Mouse (Mus musculus) embryo, embryonic 9.5 days (tissue): ENCODE measurements around the gene Rnaset2a.
"Not testable (repeated sequence)": the region's sequence is repeated elsewhere in the genome, so short reads cannot be mapped to it uniquely, and the experiment has no call there.

ENCODE experiments used
- DNase-seq: peaks from one replicate; pipeline ENCODE4 v3.0.0-alpha.2; 2017; ENCODE audit errors: extremely low spot score

Rnaset2a gene

DNA sequence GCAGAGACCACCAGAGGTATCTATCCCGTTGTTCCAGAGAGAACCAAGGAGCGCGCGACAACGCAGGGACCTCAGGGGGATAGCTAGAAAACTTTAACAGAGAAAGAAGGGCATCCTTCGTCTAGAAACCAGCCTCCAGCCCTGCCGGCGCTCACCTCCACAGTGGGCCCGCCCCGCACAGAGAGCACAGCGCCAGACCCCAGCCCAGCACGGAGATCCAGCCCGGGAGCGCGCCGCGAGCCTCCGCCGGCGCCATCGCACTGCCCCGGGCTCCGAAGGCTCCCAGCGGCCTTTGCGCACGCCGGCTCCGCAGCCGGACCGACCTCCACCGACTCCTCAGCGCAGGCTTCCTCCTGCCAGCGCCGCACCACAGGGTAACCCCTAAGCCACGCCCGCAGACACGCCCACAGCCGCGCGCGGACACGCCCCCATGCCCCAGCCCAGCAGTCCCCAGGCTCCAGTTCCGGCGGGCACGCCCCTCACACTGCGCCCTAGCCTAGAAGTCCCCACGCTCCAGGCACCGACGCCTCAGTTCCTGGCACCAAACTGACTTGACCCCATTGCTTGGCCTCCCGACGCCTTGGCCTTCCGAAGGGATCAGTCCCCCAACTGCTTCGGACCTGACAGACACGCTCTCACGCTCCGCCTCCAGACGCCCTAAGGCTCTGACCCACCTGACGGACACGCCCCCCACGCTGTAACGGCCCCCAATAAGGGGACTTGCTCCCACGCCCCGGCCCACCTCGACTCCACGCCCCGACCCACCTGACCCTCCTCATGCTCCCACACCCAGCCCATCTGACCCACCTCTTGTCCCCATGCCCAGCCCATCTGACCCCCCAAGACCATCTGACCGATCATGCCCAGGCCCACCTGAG is at the start of gene Rnaset2a, which contains the start of gene Gm49673:
TSS of gene Rnaset2a (minus strand) at position 659 of the 878 bp plus-strand sequence.
TSS of gene Gm49673 (minus strand) at position 350 of the 878 bp plus-strand sequence.
- DNase-seq, result peak; percentile 48

DNA sequence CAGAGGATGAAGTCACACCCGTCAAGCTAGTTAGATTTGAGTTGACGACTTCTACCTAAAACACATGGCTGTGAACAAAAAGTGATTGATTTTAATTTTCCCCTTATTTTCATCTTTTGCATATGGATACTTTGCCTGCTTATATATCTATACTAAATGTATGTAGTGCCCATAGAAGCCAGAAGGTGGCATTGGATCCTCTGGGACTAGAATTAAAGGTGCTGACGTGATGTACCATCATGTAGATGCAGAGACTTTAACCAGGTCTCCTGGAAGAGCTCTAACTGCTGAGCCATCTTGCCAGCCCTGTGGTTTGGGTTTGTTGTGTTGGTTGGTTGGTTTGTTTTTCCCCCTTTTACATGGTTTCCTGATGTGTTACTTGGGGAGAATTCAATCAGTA is 49.8 kb upstream of the Rnaset2a start:
- DNase-seq, result no peak

- no peak for DNase-seq
Observed at GRCm38 (mm10) chr17:8195685-8196376, 47.9 kb upstream of the Rnaset2a start.

- no peak for DNase-seq
Observed at GRCm38 (mm10) chr17:8193678-8194077, 45.8 kb upstream of the Rnaset2a start.

GRCm38 (mm10) chr17:8184217-8184616 is 36.3 kb upstream of the Rnaset2a start:
- no peak for DNase-seq

- DNase-seq, result no peak
Observed at GRCm38 (mm10) chr17:8183815-8184214, 35.9 kb upstream of the Rnaset2a start.

DNA sequence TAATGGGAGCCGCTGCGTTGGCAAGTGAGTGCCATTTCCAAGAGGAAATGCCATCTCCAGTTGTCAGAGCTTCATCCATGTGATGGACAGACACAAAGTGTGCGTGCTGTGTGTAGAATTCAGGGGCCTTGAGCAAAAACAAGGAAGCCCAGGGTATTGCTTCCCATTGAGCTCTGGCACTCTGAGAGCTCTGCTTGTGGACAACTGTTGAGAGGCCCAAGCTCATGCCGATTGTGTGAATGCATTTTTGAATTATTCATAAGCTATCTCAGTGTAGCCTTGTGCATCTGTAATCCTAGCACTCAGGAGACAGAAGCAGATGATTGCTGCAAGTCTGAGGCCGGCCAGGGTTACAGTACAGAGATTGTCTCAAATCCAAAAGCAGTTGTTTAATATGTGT is 29.2 kb upstream of the Rnaset2a start:
- DNase-seq, result no peak

DNA sequence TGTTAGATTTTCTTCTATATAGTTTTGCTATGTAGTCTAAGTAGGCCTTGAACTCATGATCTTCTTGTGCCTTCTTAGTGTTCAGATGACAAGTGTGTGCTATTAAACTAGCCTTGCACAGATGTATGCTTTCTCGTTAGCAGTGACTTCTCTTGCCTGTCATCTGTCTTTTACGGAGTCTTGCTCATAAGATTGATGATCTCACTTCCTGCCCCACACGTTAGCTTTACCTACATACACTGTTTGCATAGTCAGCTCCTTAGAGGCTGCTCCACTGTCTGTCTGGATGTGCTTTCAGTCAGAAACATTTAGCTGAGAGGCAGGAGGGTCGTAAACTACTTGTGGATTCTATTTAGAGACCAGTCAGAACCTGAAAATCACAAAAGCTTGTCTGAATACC is 23.2 kb upstream of the Rnaset2a start:
- DNase-seq, result no peak

GRCm38 (mm10) chr17:8170331-8170730 is 22.4 kb upstream of the Rnaset2a start:
- DNase-seq, result no peak

DNA sequence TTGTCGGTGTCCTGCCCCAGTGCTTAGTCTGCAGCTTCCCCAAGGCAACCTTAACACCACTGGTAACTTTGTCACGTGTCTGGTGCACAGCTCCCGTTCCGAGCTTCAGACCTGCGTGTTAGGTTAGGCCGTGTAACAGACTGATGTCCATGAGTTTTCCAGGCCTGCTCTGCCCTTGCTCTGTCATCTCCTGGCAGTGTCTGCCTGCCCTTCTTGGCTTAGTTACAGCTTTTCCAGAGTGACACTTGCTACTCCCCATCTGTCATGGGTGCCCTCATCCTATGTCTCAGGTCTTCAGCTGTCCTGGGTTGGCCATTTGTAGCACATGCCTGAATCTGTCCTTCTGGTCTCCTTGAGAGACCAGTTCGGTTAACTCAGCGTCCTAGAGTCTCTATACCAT is 19.5 kb upstream of the Rnaset2a start:
- not testable (repeated sequence) for DNase-seq

DNA sequence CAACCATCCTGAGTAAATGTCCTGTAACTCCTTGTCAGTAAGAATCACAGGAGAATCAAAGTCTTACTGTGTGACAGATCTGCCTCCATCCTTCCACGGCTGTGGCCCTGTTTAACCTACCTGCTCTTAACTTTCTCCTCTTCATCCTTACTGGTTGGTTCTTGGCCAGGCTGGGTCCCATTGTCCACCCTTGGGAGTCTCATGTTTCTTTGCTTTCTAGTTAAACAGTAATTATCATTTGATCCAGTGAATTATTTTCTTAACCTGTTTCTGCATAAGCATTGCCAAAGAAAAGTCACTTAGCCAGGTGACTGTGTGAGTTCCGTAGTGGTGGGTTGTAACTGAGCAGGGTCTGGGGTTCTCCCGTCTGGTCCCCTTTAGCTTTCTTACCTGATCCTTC is 18.6 kb upstream of the Rnaset2a start:
- DNase-seq, result not testable (repeated sequence)

- DNase-seq, result not testable (repeated sequence)
Observed at GRCm38 (mm10) chr17:8165977-8166376, 18.1 kb upstream of the Rnaset2a start.

DNA sequence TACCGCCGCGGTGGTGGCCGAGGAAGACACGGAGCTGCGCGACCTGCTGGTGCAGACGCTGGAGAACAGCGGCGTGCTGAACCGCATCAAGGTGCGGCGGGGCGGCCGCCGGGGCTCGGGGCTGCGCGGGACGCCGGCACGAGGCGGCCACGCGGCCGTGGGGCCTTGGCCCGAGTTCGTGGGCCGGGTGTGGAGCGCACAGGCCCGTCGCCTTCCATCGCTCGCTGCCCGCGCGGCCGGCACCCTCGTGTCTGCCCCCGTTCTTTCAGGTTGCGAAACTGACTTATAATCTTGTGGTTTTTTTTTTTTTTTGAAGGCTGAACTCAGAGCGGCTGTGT is 17.7 kb upstream of the Rnaset2a start:
- DNase-seq, result peak; percentile 5

- peak; percentile 20 for DNase-seq
Observed at GRCm38 (mm10) chr17:8164701-8165607, 17.1 kb upstream of the Rnaset2a start, which contains the start of gene Fgfr1op. TSS of gene Fgfr1op (plus strand) at chr17:8165501.

- DNase-seq, result not testable (repeated sequence)
Observed at GRCm38 (mm10) chr17:8160969-8161368, 13.1 kb upstream of the Rnaset2a start.

- not testable (repeated sequence) for DNase-seq
Observed at GRCm38 (mm10) chr17:8158627-8159026, 10.7 kb upstream of the Rnaset2a start.

DNA sequence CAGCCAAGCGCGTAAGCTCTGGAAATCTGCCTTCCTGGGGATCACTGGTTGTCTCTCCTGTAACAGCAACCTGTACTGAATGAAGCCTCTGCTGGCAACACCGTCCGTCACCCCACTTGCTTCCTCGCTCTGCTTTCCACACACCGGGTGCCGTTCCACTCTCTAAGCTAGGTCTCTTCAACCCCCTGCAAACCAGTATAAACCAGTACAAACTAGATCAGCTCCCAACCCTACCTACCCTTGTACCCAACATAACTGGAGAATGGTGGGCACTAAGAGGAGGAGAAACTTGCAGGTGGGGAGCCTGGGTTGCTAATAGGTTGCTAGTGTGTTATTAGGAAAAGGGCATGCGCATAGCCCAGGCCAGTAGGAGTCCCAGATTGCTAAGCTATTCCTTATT is 8.1 kb upstream of the Rnaset2a start:
- DNase-seq, result not testable (repeated sequence)

DNA sequence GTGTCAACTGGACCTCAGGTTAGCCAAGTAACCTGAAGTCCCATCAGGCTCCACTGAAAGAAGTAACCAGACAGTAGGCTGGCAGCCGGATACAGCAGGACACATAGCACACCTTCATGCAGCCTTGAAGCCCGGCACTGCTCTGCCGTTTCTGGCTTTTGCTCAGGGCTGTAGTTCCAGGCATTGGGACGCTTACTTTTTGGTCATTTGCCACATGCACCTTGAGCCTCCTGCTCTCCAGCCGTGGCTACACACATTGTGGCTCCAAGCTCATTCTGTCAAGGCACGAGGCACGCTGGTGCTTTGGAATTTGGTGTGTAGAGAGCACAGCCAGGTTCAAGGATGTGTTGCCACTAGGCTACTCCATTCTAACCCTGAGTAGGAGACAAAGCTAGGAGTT is 7.1 kb upstream of the Rnaset2a start:
- not testable (repeated sequence) for DNase-seq

- DNase-seq, result not testable (repeated sequence)
Observed at GRCm38 (mm10) chr17:8146931-8147330, 966 bp downstream of the Rnaset2a start.

- DNase-seq, result not testable (repeated sequence)
Observed at GRCm38 (mm10) chr17:8143802-8144673, 3.9 kb downstream of the Rnaset2a start.

DNA sequence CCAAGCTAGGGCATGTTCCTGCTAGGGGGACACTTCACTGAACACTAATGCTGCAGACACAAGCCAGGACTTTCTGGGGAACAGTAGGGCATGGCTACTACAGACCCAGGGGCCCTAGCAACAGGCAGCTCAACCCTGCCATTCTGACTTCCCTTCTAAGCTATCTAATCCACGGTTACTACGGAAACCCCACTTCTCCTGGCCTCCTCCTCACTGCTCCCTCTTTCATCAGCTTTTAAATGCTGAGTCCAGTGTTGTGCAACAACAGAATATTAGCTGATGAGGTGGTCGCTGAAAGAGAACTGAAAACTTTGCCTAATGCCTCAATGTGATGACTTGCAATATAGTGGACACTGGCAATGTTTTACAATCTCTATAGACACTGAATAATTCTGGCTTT is 7.7 kb downstream of the Rnaset2a start:
- not testable (repeated sequence) for DNase-seq
